Mouse (Mus musculus) cortical plate, adult 2 months (tissue): ENCODE results near the gene Nop58.

Source experiments
- CTCF ChIP-seq: fragments of 200-500 bp; IDR thresholded peaks from 2 replicates; pipeline ENCODE4 v1.5.1; 2011; ENCODE audit warnings: mild to moderate bottlenecking, control low read depth, low read length; ENCODE audit not compliant: insufficient read depth; ENCODE audit errors: extremely low read depth
- POLR2A ChIP-seq: fragments of 200-500 bp; IDR thresholded peaks from 2 replicates; pipeline ENCODE4 v1.6.1; 2011; ENCODE audit warnings: mild to moderate bottlenecking, low read length, control low read depth; ENCODE audit not compliant: insufficient read depth; ENCODE audit errors: extremely low read depth

GRCm38 (mm10) chr1:59764407-59764971 lies 79.7 kb downstream of the Nop58 start:
- TF ChIP-seq CTCF (no peak), POLR2A (no peak)
